ENCODE assay signal across 8 mouse cellular contexts in genomic region chr13:95327345-95327741, GRCm38 (mm10). TPM values are rescaled to one million over a fixed set of nuclear protein-coding genes. Genes with fewer than 3 reads are reported as not detected.
DNase-seq lines count a peak whose midpoint lies in the region; ATAC-seq and TF ChIP-seq lines count a peak whose summit lies in the region.

No protein-coding gene starts in this region.

- 25% methylated on average over 5 of the region's 5 CpGs for WGBS in liver, adult 2 months
- WGBS in midbrain, embryonic 10.5 days = 5% methylated on average over 5 of the region's 5 CpGs

- intact Hi-C loops in heart, postnatal 10 days (cut with DNase I) = no loop called here

- no peak for ATAC-seq in monocyte, adult 5-6 weeks (replicated peaks; ENCODE audit: insufficient number of reproducible peaks, low FRiP score, low TSS enrichment, poor library complexity, severe bottlenecking)

- H3K9me3 ChIP-seq in midbrain, embryonic 10.5 days (replicated peaks) = no peaks in the 10 kb centered on the region

- H3K27me3 ChIP-seq in liver, adult 2 months (ENCODE audit: control insufficient read depth, insufficient read depth, low read length) = no peaks in the 10 kb centered on the region
- no peaks in the 10 kb centered on the region for H3K27me3 ChIP-seq in midbrain, embryonic 10.5 days (ENCODE audit: low read depth, poor library complexity, severe bottlenecking)

- H3K36me3 ChIP-seq in liver, adult 2 months (ENCODE audit: control insufficient read depth, insufficient read depth, low read length) = no peaks in the 10 kb centered on the region
- no peaks in the 10 kb centered on the region; the same call in 1 of the 2 replicates for H3K36me3 ChIP-seq in midbrain, embryonic 10.5 days

- TF ChIP-seq POLR2A in liver, adult 2 months (IDR thresholded peaks at IDR 0.05; ENCODE audit: extremely low read depth, insufficient read depth, low read length) = no peak

- H3K4me1 ChIP-seq in liver, adult 2 months (ENCODE audit: control insufficient read depth, insufficient read depth, low read length) = peaks cover 5% of the 10 kb centered on the region; the same call in 1 of the 2 replicates
- H3K4me1 ChIP-seq in midbrain, embryonic 10.5 days = peaks cover 43% of the 10 kb centered on the region

- TF ChIP-seq CTCF in liver, adult 2 months (IDR thresholded peaks at IDR 0.05; ENCODE audit: low read depth, low read length) = no peak

- no peak overlapping the region for H3K27ac ChIP-seq in liver, adult 2 months (replicated peaks; ENCODE audit: insufficient read depth, low read depth, low read length)
- H3K27ac ChIP-seq in midbrain, embryonic 10.5 days (replicated peaks) = peak overlapping the region; percentile 100

- no peak for DNase-seq in liver, adult 2 months (ENCODE audit: extremely low read depth, low read depth, low spot score)
- no peak for DNase-seq in liver
- DNase-seq in cerebellum, postnatal 14 days = peak; percentile 78 to 82
- DNase-seq in heart, postnatal 10 days = peak; percentile 35 to 43
- peak; percentile 27 to 36 for DNase-seq in layer of hippocampus, adult 8-10 months (ENCODE audit: low spot score in 2 of 2)
- DNase-seq in midbrain, embryonic 10.5 days (ENCODE audit: low spot score) = peak; percentile 49
- no peak for DNase-seq in thymus, postnatal 10 days (ENCODE audit: low spot score in 2 of 2)

- H3K9ac ChIP-seq in liver, adult 2 months (ENCODE audit: low read depth, low read length) = peak overlapping the region; percentile 39; the same call in 1 of the 2 replicates

- peaks cover 39% of the 10 kb centered on the region; the same call in 1 of the 2 replicates for H3K79me2 ChIP-seq in liver, adult 2 months (ENCODE audit: control insufficient read depth, insufficient read depth, low read length)

- H3K4me3 ChIP-seq in liver, adult 2 months (ENCODE audit: insufficient read depth, low read depth, low read length) = no peak overlapping the region; the same call in 1 of the 2 replicates
- H3K4me3 ChIP-seq in midbrain, embryonic 10.5 days = peak overlapping the region; percentile 91

RNA-seq across cellular contexts. Expression of gene Zbed3, which starts 3.9 kb away (rescaled TPM):
- total RNA-seq in liver, adult 2 months (2014; rRNA removed) = 1.1 and 1.9 TPM in 2 replicates
- 4.4 and 5.4 TPM in 2 replicates for polyA plus RNA-seq in liver, adult 2 months (2012; rRNA removed)
- total RNA-seq in heart, postnatal 10 days (2021) = 10 to 100 TPM; 29.2 to 30.0 TPM
- 10 to 100 TPM; 13.6 to 17.9 (median 15.4) TPM for total RNA-seq in layer of hippocampus, adult 8-10 months (2022)
- polyA plus RNA-seq in midbrain, embryonic 10.5 days (2016; fragmentation: Nextera tagmentation; extraction: Ambion mirVana) = 47.6 and 56.1 TPM in 2 replicates
- total RNA-seq in monocyte, adult 5-6 weeks (2017) = 1.9 to 6.5 TPM (median 4.9 TPM) in 3 replicates

RNA-seq across cellular contexts. Expression of gene Aggf1, which starts 47.8 kb away (rescaled TPM):
- 14.0 and 15.2 TPM in 2 replicates for total RNA-seq in liver, adult 2 months (2014; rRNA removed)
- 9.0 and 9.1 TPM in 2 replicates for polyA plus RNA-seq in liver, adult 2 months (2012; rRNA removed)
- total RNA-seq in heart, postnatal 10 days (2021) = 10 to 100 TPM; 25.7 to 28.2 TPM
- total RNA-seq in layer of hippocampus, adult 8-10 months (2022) = 10 to 100 TPM; 43.5 to 49.1 (median 46.5) TPM
- polyA plus RNA-seq in midbrain, embryonic 10.5 days (2016; fragmentation: Nextera tagmentation; extraction: Ambion mirVana) = 41.0 and 41.9 TPM in 2 replicates
- total RNA-seq in monocyte, adult 5-6 weeks (2017) = 54.7 to 66.6 TPM (median 55.3 TPM) in 3 replicates

Comparison
In these comparisons a context has a peak if more than half of its experiments do, and no peak if none do; other contexts are left out.
1. DNase-seq: peak in cerebellum, postnatal 14 days (2 of 2), heart, postnatal 10 days (2 of 2), layer of hippocampus, adult 8-10 months (2 of 2) and midbrain, embryonic 10.5 days (single experiment); none in liver, adult 2 months (single experiment), liver (single experiment) and thymus, postnatal 10 days (0 of 2).